ENCODE assay signal across 10 mouse cellular contexts in genomic region chr11:101963043-101963442, GRCm38 (mm10). TPM values are rescaled to one million over a fixed set of nuclear protein-coding genes. Genes with fewer than 3 reads are reported as not detected.
DNase-seq lines count a peak whose midpoint lies in the region; ATAC-seq lines count a peak whose summit lies in the region.
"Had no signal": no experiment of that assay in that cellular context is flagged by ENCODE, and none has a peak within 500 bp of the region (broad histone marks: within the 10 kb centered on the region; RNA-seq: fewer than 3 reads in every experiment).

No protein-coding gene starts in this region.

- WGBS in lung, embryonic 16.5 days, result 2% methylated on average over 11 of the region's 11 CpGs
- 2% methylated on average over 11 of the region's 11 CpGs for WGBS in limb, embryonic 11.5 days
- WGBS in stomach, embryonic 14.5 days, result 4% methylated on average over 11 of the region's 11 CpGs

- peak overlapping the region; percentile 84 for H3K4me2 ChIP-seq in lung, embryonic 16.5 days (ENCODE audit: low read depth, low read length)
- peak overlapping the region; percentile 91 for H3K4me2 ChIP-seq in limb, embryonic 11.5 days (ENCODE audit: low read depth, severe bottlenecking)
- H3K4me2 ChIP-seq in stomach, embryonic 14.5 days (replicated peaks; ENCODE audit: low read depth, low read length), result peak overlapping the region; percentile 92; the same call in 1 of the 2 replicates

- H3K27ac ChIP-seq in lung, embryonic 16.5 days (ENCODE audit: low read length), result no peak overlapping the region
- H3K27ac ChIP-seq in limb, embryonic 11.5 days (replicated peaks; ENCODE audit: low read depth, low read length), result no peak overlapping the region
- no peak overlapping the region for H3K27ac ChIP-seq in stomach, embryonic 14.5 days (ENCODE audit: low read length)

- peaks cover 8% of the 10 kb centered on the region for H3K4me1 ChIP-seq in lung, embryonic 16.5 days (replicated peaks; ENCODE audit: control insufficient read depth, insufficient read depth, low read length)
- peaks cover 16% of the 10 kb centered on the region for H3K4me1 ChIP-seq in limb, embryonic 11.5 days (ENCODE audit: control insufficient read depth, insufficient read depth, low read length)
- H3K4me1 ChIP-seq in stomach, embryonic 14.5 days (ENCODE audit: control insufficient read depth, insufficient read depth, low read length), result peaks cover 4% of the 10 kb centered on the region; the same call in 1 of the 2 replicates

- H3K4me3 ChIP-seq in lung, embryonic 16.5 days (ENCODE audit: low read length), result no peak overlapping the region; the same call in 1 of the 2 replicates
- peak overlapping the region; percentile 44; the same call in 1 of the 2 replicates for H3K4me3 ChIP-seq in limb, embryonic 11.5 days (ENCODE audit: low read depth, low read length)
- peak overlapping the region; percentile 44; the same call in 1 of the 2 replicates for H3K4me3 ChIP-seq in stomach, embryonic 14.5 days (ENCODE audit: low read depth, low read length)

- no peaks in the 10 kb centered on the region for H3K9me3 ChIP-seq in lung, embryonic 16.5 days (ENCODE audit: control insufficient read depth, low read length)
- H3K9me3 ChIP-seq in limb, embryonic 11.5 days (ENCODE audit: control insufficient read depth, low read length), result no peaks in the 10 kb centered on the region
- H3K9me3 ChIP-seq in stomach, embryonic 14.5 days (ENCODE audit: control insufficient read depth, low read depth, low read length), result no peaks in the 10 kb centered on the region

- ATAC-seq in lung, embryonic 16.5 days (ENCODE audit: low read depth), result no peak
- no peak for ATAC-seq in limb, embryonic 11.5 days (ENCODE audit: insufficient number of reproducible peaks, low FRiP score, low TSS enrichment, low read depth)
- ATAC-seq in stomach, embryonic 14.5 days (ENCODE audit: insufficient number of reproducible peaks, insufficient read depth, low FRiP score, low read depth), result no peak

- DNase-seq in cerebellum, postnatal 10 days, result peak; percentile 55 to 56
- no peak for DNase-seq in cerebellum, postnatal 4 days (ENCODE audit: low spot score in 2 of 2)
- no peak for DNase-seq in lung, postnatal 25 days (ENCODE audit: low spot score)
- peak; percentile 49 for DNase-seq in limb, embryonic 11.5 days (ENCODE audit: low spot score)
- DNase-seq in right cerebral cortex, postnatal 4 days, result no peak
- no peak for DNase-seq in spleen, postnatal 4 days (ENCODE audit: low spot score in 2 of 2)
- DNase-seq: cerebellum, adult 11-12 months; thymus, postnatal 36 days had no signal

- peaks cover 57% of the 10 kb centered on the region for H3K27me3 ChIP-seq in lung, embryonic 16.5 days (ENCODE audit: control insufficient read depth, insufficient read depth, low read depth, low read length)
- H3K27me3 ChIP-seq in limb, embryonic 11.5 days (ENCODE audit: control insufficient read depth, insufficient read depth, low read length), result peaks cover 53% of the 10 kb centered on the region
- peaks cover 49% of the 10 kb centered on the region for H3K27me3 ChIP-seq in stomach, embryonic 14.5 days (ENCODE audit: control insufficient read depth, insufficient read depth, low read length)

- H3K9ac ChIP-seq in lung, embryonic 16.5 days (ENCODE audit: low read length), result no peak overlapping the region
- no peak overlapping the region for H3K9ac ChIP-seq in limb, embryonic 11.5 days (ENCODE audit: low read length)
- no peak overlapping the region for H3K9ac ChIP-seq in stomach, embryonic 14.5 days (replicated peaks; ENCODE audit: low read depth, low read length)

- no peaks in the 10 kb centered on the region for H3K36me3 ChIP-seq in lung, embryonic 16.5 days (ENCODE audit: control insufficient read depth, insufficient read depth, low read length)
- no peaks in the 10 kb centered on the region for H3K36me3 ChIP-seq in limb, embryonic 11.5 days (ENCODE audit: control insufficient read depth, insufficient read depth, low read length)
- no peaks in the 10 kb centered on the region for H3K36me3 ChIP-seq in stomach, embryonic 14.5 days (ENCODE audit: control insufficient read depth, insufficient read depth, low read length)

RNA-seq across cellular contexts. Expression of gene Sost, which starts 3.8 kb away (rescaled TPM):
- polyA plus RNA-seq in lung, embryonic 16.5 days (2015; fragmentation: Nextera tagmentation; extraction: Ambion mirVana), result 0.53 and 0.63 TPM in 2 replicates
- polyA plus RNA-seq in limb, embryonic 11.5 days (2014; fragmentation: Nextera tagmentation; extraction: Ambion mirVana), result 0.41 and 0.43 TPM in 2 replicates
- not detected in 2 replicates for polyA plus RNA-seq in stomach, embryonic 14.5 days (2014; fragmentation: Nextera tagmentation; extraction: Ambion mirVana)

RNA-seq across cellular contexts. Expression of gene Cfap97d1, which starts 21.0 kb away (rescaled TPM):
- not detected in 2 replicates for polyA plus RNA-seq in lung, embryonic 16.5 days (2015; fragmentation: Nextera tagmentation; extraction: Ambion mirVana)
- polyA plus RNA-seq in limb, embryonic 11.5 days (2014; fragmentation: Nextera tagmentation; extraction: Ambion mirVana), result not detected in 2 replicates
- not detected in 2 replicates for polyA plus RNA-seq in stomach, embryonic 14.5 days (2014; fragmentation: Nextera tagmentation; extraction: Ambion mirVana)

RNA-seq across cellular contexts. Expression of gene Dusp3, which starts 23.8 kb away (rescaled TPM):
- 21.7 and 23.8 TPM in 2 replicates for polyA plus RNA-seq in lung, embryonic 16.5 days (2015; fragmentation: Nextera tagmentation; extraction: Ambion mirVana)
- polyA plus RNA-seq in limb, embryonic 11.5 days (2014; fragmentation: Nextera tagmentation; extraction: Ambion mirVana), result 9.8 and 11.3 TPM in 2 replicates
- 25.3 and 27.3 TPM in 2 replicates for polyA plus RNA-seq in stomach, embryonic 14.5 days (2014; fragmentation: Nextera tagmentation; extraction: Ambion mirVana)

Comparison
In these comparisons a context has a peak if more than half of its experiments do, and no peak if none do; other contexts are left out.
1. DNase-seq: peak in cerebellum, postnatal 10 days (2 of 2) and limb, embryonic 11.5 days (single experiment); none in cerebellum, postnatal 4 days (0 of 2), lung, postnatal 25 days (single experiment), right cerebral cortex, postnatal 4 days (single experiment) and spleen, postnatal 4 days (0 of 2).
2. Peak in every context shown above with its lines, with median percentiles within 50 percentile points of each other: H3K4me2 ChIP-seq.